Mouse (Mus musculus) forebrain, embryonic 15.5 days (tissue): ENCODE measurements around the gene H2afb1. TPM values are rescaled to one million over a fixed set of nuclear protein-coding genes. Genes with fewer than 3 reads are reported as not detected.
"Not testable (repeated sequence)": the region's sequence is repeated elsewhere in the genome, so short reads cannot be mapped to it uniquely, and the experiment has no call there.

Experiments used
- ATAC-seq: fragments of 200-750 bp; cut with Nextera tagmentation; replicated peaks from 2 replicates; pipeline ENCODE4 v1.8.0; 2017; ENCODE audit warnings: mild to moderate bottlenecking, moderate TSS enrichment, moderate library complexity
- H3K27ac ChIP-seq: fragments of 300-500 bp; sonication (generic); replicated peaks from 2 replicates; pipeline ENCODE4 v1.5.1; 2015; ENCODE audit warnings: mild to moderate bottlenecking, inconsistent platforms
- H3K27me3 ChIP-seq: fragments of 300-500 bp; sonication (generic); 2 replicates; pipeline ENCODE4 v1.6.1; 2015; ENCODE audit warnings: inconsistent platforms
- H3K36me3 ChIP-seq: fragments of 300-500 bp; sonication (generic); 2 replicates; pipeline ENCODE4 v1.6.1; 2015; ENCODE audit warnings: mild to moderate bottlenecking, inconsistent platforms
- H3K4me1 ChIP-seq: fragments of 300-500 bp; sonication (generic); 2 replicates; pipeline ENCODE4 v1.6.1; 2015; ENCODE audit warnings: inconsistent platforms
- H3K4me2 ChIP-seq: fragments of 300-500 bp; sonication (generic); replicated peaks from 2 replicates; pipeline ENCODE4 v1.6.1; 2015; ENCODE audit warnings: mild to moderate bottlenecking, inconsistent platforms
- H3K4me3 ChIP-seq: fragments of 300-500 bp; sonication (generic); 2 replicates; pipeline ENCODE4 v1.5.1; 2015; ENCODE audit warnings: mild to moderate bottlenecking, inconsistent platforms
- H3K9ac ChIP-seq: fragments of 300-500 bp; sonication (generic); replicated peaks from 2 replicates; pipeline ENCODE4 v1.6.1; 2015; ENCODE audit warnings: mild to moderate bottlenecking, inconsistent platforms
- H3K9me3 ChIP-seq: fragments of 300-500 bp; sonication (generic); 2 replicates; pipeline ENCODE4 v1.6.1; 2016; ENCODE audit warnings: inconsistent platforms
- WGBS: fragments of 180-500 bp; shearing (Covaris S2); methylation state at CpG from one replicate; pipeline ENCODE4 v1.1.7; 2015; ENCODE audit warnings: mixed read lengths; 5-methylcytosine and 5-hydroxymethylcytosine counted together
- polyA plus RNA-seq: library from polyadenylated mRNA; unstranded; fragments of >200 nt; fragmentation: Nextera tagmentation; extraction: Ambion mirVana; gene quantifications from 2 replicates; pipeline ENCODE4 v1.2.1, GENCODE M21; 2015

The H2afb1 gene
- polyA plus RNA-seq: not detected in 2 replicates

GRCm38 (mm10) chrX:117014457-117014856 lies at the start of gene H2afb1:
Gene H2afb1, plus strand, starts transcription at chrX:117014757.
- H3K4me2 ChIP-seq, H3K36me3 ChIP-seq, ATAC-seq, H3K4me1 ChIP-seq, H3K9ac ChIP-seq, H3K9me3 ChIP-seq, H3K4me3 ChIP-seq, H3K27me3 ChIP-seq, H3K27ac ChIP-seq: not testable (repeated sequence)
- 95% methylated on average over 8 of the region's 8 CpGs for WGBS

- no peaks in the 10 kb centered on the region for H3K4me1 ChIP-seq
- no peak overlapping the region for H3K4me3 ChIP-seq
- no peaks in the 10 kb centered on the region for H3K9me3 ChIP-seq
- no peak overlapping the region for H3K9ac ChIP-seq
- no peaks in the 10 kb centered on the region for H3K36me3 ChIP-seq
- WGBS: 61% methylated on average over 2 of the region's 2 CpGs
- no peak overlapping the region for H3K27ac ChIP-seq
- H3K27me3 ChIP-seq: no peaks in the 10 kb centered on the region
- H3K4me2 ChIP-seq: no peak overlapping the region
- no peak for ATAC-seq
Measured at GRCm38 (mm10) chrX:117036085-117036484, 21.5 kb downstream of the H2afb1 start.
